Mouse (Mus musculus): ENCODE results near the gene Mansc1.

Gene Mansc1

GRCm38 (mm10) chr6:134594569-134595442 lies 37.5 kb downstream of the Mansc1 start:
- DNase-seq = no peak

GRCm38 (mm10) chr6:134591614-134592013 lies 40.7 kb downstream of the Mansc1 start:
- no peak for DNase-seq

DNA sequence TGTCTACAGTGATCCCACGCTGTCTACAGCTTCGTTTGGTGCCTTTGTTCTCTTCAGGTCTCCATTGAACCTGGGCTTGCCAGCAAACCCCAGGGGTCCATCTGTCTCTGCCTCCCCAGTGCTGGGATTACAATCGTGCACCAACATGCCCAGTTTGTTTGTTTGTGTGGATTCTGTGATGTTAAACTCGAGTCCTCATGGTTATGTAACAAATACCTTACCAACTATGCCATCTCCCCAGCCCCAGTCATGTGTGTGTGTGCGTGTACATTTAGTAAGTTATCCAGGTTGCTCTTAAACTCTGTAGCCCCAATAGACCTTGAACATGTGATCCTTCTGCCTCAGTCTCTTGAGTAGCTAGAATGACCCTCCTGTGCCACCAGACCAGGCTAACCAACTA lies 46.0 kb downstream of the Mansc1 start:
- no peak for DNase-seq

DNA sequence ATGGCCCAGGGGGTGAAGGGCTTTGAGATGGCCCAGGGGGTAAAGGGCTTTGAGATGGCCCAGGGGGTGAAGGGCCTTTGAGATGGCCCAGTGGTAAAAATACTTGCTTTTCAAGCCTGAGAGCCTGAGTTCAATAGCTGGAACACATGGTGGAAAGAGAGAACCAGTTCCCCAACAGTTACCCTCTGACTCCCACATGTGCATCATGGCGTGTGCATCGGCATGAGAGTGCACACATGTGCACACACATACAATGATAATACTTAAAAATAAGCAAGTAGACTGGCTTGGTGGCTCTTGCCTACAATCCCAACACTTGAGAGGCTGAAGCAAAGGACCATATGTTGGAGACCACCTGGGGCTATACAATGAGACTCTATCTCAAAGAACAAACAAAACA lies 47.7 kb downstream of the Mansc1 start:
- DNase-seq = no peak

- no peak for DNase-seq
These were observed 50.2 kb downstream of the Mansc1 start for GRCm38 (mm10) chr6:134582110-134582509.

DNA sequence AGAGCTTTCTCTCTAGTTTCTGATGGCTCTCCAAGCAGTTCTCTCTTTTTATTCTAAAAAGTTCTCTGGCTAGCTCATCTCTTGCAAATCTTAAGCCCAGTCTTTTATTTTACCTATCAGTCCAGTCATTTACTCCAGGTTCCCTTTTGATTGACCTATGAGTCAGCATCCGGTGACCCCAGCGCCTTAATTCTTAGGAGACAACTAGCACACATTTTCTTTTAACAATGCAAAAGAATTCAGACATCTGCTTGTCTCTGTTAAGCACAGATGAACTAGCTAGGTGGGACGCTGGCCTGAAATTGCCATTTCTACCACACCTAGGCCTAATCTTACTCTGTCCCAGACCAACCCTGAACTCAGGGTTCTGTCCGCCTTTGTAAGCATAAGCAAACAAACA lies 52.8 kb downstream of the Mansc1 start:
- DNase-seq = no peak

GRCm38 (mm10) chr6:134578039-134578438 lies 54.2 kb downstream of the Mansc1 start:
- DNase-seq = no peak

DNA sequence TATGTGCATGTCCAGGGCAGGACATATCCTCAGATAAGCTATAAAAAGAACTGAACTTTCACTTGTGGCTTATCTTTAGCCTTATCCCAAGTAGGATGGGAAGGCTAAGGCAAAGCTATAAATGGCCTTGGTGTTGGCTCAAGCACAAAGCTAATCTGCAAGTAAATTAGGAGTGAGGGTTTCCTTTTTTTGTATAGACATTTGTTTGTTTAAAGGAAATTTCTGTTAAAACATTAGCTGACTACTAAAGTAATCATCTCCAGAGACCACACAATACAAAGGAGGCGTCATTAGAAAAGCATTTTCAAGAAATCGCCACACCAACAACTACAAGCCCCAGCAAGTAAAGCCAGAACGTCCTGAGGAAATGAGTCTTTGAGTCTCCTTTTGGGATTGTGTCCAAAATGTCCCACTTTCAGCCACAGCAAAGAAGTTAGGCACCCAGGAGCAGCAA lies 57.0 kb downstream of the Mansc1 start:
- DNase-seq = no peak

GRCm38 (mm10) chr6:134567986-134568556 lies 64.2 kb downstream of the Mansc1 start:
- no peak for DNase-seq

- peak; percentile 80 for DNase-seq
These were observed 65.3 kb downstream of the Mansc1 start, which contains the start of gene Lrp6 for GRCm38 (mm10) chr6:134566818-134567485. TSS of gene Lrp6 (minus strand) at chr6:134566965.

- no peak for DNase-seq
These were observed 66.0 kb downstream of the Mansc1 start for GRCm38 (mm10) chr6:134566248-134566817.

- DNase-seq = no peak
These were observed 66.6 kb downstream of the Mansc1 start for GRCm38 (mm10) chr6:134565606-134566247.

- no peak for DNase-seq
These were observed 67.7 kb downstream of the Mansc1 start for GRCm38 (mm10) chr6:134564539-134564938.

DNA sequence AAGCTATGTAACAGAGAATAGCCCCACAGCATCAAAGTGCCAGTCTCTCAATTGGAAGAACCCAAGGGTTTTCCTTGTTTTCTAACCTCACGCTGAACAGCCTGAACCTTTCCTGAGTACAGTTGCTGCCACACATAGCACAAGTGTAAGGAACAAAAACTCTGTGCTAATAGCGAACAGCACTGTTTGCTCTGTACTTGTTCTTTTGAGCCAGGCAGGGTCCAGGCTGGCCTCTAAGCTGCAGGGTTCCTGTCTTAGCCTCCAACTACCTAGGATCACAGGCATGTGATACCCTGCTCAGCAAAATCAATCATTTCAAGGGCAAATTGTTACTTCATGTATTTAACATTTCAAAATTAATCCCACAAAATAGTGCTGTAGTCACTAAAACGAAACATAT lies 72.7 kb downstream of the Mansc1 start:
- DNase-seq = no peak
